Mouse (Mus musculus) ES-E14 (cell line): ENCODE results near the gene Tspear. TPM values are rescaled to one million over a fixed set of nuclear protein-coding genes. Genes with fewer than 3 reads are reported as not detected.

Experiments
- DNase-seq: peaks from one replicate; pipeline ENCODE4 v3.0.0-alpha.2; 2013; ENCODE audit warnings: low read depth, low spot score
- H3K27ac ChIP-seq: 2 replicates; pipeline ENCODE4 v1.5.1; 2012; ENCODE audit warnings: low read depth, mild to moderate bottlenecking, low read length, moderate library complexity, mixed read lengths; ENCODE audit not compliant: poor library complexity, insufficient read depth, severe bottlenecking
- H3K36me3 ChIP-seq: 2 replicates; pipeline ENCODE4 v1.6.1; 2012; ENCODE audit warnings: mild to moderate bottlenecking, low read length, moderate library complexity, mixed read lengths; ENCODE audit not compliant: control insufficient read depth, poor library complexity, insufficient read depth, severe bottlenecking
- H3K4me1 ChIP-seq, 2 experiments: fragments of 150-350 bp in 1 of 2; sonication (generic) in 1 of 2; 2 replicates each; pipeline ENCODE4 v1.6.1; 2012; ENCODE audit warnings: low read length in 2 of 2, mild to moderate bottlenecking in 1 of 2, mixed read lengths in 1 of 2; ENCODE audit not compliant: control insufficient read depth in 2 of 2, insufficient read depth in 2 of 2, poor library complexity in 1 of 2
- H3K4me3 ChIP-seq, 2 experiments: fragments of 150-350 bp in 1 of 2; sonication (generic) in 1 of 2; 2 replicates each; pipeline ENCODE4 v1.5.1; 2012; ENCODE audit warnings: low read length in 2 of 2, low read depth in 1 of 2, mild to moderate bottlenecking in 1 of 2, mixed read lengths in 1 of 2; ENCODE audit not compliant: insufficient read depth in 1 of 2, poor library complexity in 1 of 2, severe bottlenecking in 1 of 2
- H3K9ac ChIP-seq: 2 replicates; pipeline ENCODE4 v1.6.1; 2012; ENCODE audit warnings: low read depth, mild to moderate bottlenecking, low read length, mixed read lengths; ENCODE audit not compliant: poor library complexity, insufficient read depth, severe bottlenecking
- H3K9me3 ChIP-seq: fragments of 150-350 bp; sonication (generic); 2 replicates; pipeline ENCODE4 v1.6.1; 2012; ENCODE audit warnings: low read depth, mild to moderate bottlenecking, low read length; ENCODE audit not compliant: control insufficient read depth, insufficient read depth
- CHD2 ChIP-seq: IDR thresholded peaks from 2 replicates; pipeline ENCODE4 v1.6.1; 2014; ENCODE audit warnings: mild to moderate bottlenecking, low read depth, low read length, inconsistent platforms
- HCFC1 ChIP-seq: IDR thresholded peaks from 2 replicates; pipeline ENCODE4 v1.6.1; 2012; ENCODE audit warnings: low read length, inconsistent platforms, borderline replicate concordance; ENCODE audit not compliant: insufficient read depth
- MAFK ChIP-seq: IDR thresholded peaks from 2 replicates; pipeline ENCODE4 v1.6.1; 2014; ENCODE audit warnings: mild to moderate bottlenecking, low read depth, low read length, inconsistent platforms; ENCODE audit not compliant: insufficient read depth
- ZC3H11A ChIP-seq: IDR thresholded peaks from 2 replicates; pipeline ENCODE4 v1.6.1; 2012; ENCODE audit warnings: low read depth, mild to moderate bottlenecking, inconsistent platforms, low read length, borderline replicate concordance
- ZNF384 ChIP-seq: IDR thresholded peaks from 2 replicates; pipeline ENCODE4 v1.6.1; 2012; ENCODE audit warnings: low read depth, low read length, inconsistent platforms
- in situ Hi-C, 2 experiments: fragments of 600-800 bp; cut with MboI; formaldehyde crosslinking; loops; one replicate each; pipeline ENCODE4 v1.15.1; 2025; ENCODE audit warnings: low sequenced_read_pairs in 2 of 2, inconsistent platforms in 1 of 2; ENCODE audit not compliant: unreplicated experiment in 2 of 2
- total RNA-seq: library from RNA; depleted of rRNA; stranded (reverse); fragments of 300-350 nt; gene quantifications from 2 replicates; pipeline ENCODE4 v1.2.3, GENCODE M21; 2012; rRNA removed

Gene Tspear
- total RNA-seq, 1 experiment: 0.49 TPM

GRCm38 (mm10) chr10:77921009-77921408 lies 234.6 kb downstream of the Tspear start:
- Histone ChIP-seq H3K9me3 (no peaks in the 10 kb centered on the region), H3K4me1 (peaks cover 0 to 3% of the 10 kb centered on the region in 2 experiments; a peak in 2 of 4 replicates), H3K36me3 (no peaks in the 10 kb centered on the region), H3K4me3 (no peak overlapping the region), H3K9ac (no peak overlapping the region), H3K27ac (no peak overlapping the region)
- in situ Hi-C loops: no loop called here
- no peak for TF ChIP-seq CHD2
- no peak for TF ChIP-seq HCFC1
- TF ChIP-seq ZC3H11A: no peak
- no peak for TF ChIP-seq MAFK
- no peak for TF ChIP-seq ZNF384
- no peak for DNase-seq

- Histone ChIP-seq H3K4me1 (peaks cover 0 to 3% of the 10 kb centered on the region in 2 experiments; a peak in 1 of 4 replicates), H3K4me3 (no peak overlapping the region), H3K9ac (no peak overlapping the region), H3K36me3 (no peaks in the 10 kb centered on the region), H3K27ac (no peak overlapping the region), H3K9me3 (no peaks in the 10 kb centered on the region)
- TF ChIP-seq MAFK: no peak
- no peak for DNase-seq
- in situ Hi-C loops: no loop called here
Measured at GRCm38 (mm10) chr10:77922681-77923080, 236.3 kb downstream of the Tspear start.

DNA sequence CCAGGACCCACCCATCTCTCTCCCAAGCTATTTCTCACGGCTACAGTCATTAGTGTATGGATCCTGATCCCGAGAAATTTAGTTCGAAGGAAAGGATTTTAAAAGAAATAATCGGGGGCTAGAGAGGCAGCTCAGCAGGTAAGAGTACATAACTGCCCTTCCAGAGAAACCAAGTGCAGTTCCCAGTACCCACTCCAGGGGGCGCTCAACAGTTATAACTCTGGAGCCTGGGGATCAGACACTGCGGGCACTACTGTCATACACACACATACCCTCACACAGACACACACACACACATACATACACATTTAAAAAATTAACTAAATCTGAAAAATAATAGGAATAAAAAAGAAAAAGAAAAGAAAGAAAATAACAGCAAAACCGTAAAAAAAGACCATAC lies 239.8 kb downstream of the Tspear start:
- TF ChIP-seq MAFK (no peak), ZC3H11A (0 out of 2 replicates have a peak, but pooled peaks have one; percentile 11), HCFC1 (no peak), CHD2 (no peak), ZNF384 (no peak)
- no peak overlapping the region for H3K4me3 ChIP-seq
- no peak overlapping the region for H3K27ac ChIP-seq
- DNase-seq: peak; percentile 43
- H3K4me1 ChIP-seq: peaks cover 0 to 3% of the 10 kb centered on the region in 2 experiments; a peak in 1 of 4 replicates
- in situ Hi-C loops: no loop called here
- no peaks in the 10 kb centered on the region for H3K36me3 ChIP-seq
- H3K9me3 ChIP-seq: no peaks in the 10 kb centered on the region
- H3K9ac ChIP-seq: no peak overlapping the region

DNA sequence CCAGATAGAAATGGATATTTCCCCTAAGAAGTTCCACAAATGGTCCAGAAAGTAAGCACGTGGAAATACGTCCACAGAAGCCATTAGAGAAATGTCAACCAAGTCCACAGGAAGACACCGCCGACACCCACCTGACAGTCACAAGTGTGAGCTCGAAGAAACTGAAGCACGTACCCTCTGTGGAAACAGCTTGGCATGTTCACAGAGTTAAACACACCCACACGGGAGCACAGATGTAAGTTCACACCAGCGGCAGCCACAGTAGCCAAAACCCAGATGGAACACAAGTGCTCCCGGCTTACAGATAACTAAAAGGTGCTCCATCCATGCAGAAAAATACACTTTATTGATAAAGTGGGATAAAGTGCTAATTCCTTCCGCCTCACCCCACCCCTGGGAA lies 241.0 kb downstream of the Tspear start:
- H3K27ac ChIP-seq: no peak overlapping the region
- H3K36me3 ChIP-seq: no peaks in the 10 kb centered on the region
- peaks cover 0 to 3% of the 10 kb centered on the region in 2 experiments; a peak in 1 of 4 replicates for H3K4me1 ChIP-seq
- DNase-seq: no peak
- no peak overlapping the region for H3K9ac ChIP-seq
- no peak overlapping the region for H3K4me3 ChIP-seq
- in situ Hi-C loops: no loop called here
- H3K9me3 ChIP-seq: no peaks in the 10 kb centered on the region
- no peak for TF ChIP-seq MAFK

Other genes starting within 250 kb of the Tspear start
- gene Fam207a, start 170.8 kb upstream of the Tspear start, total RNA-seq: 29.1 and 33.6 TPM in 2 replicates
- gene Itgb2, start 156.3 kb upstream of the Tspear start, total RNA-seq: 0.42 and 0.54 TPM in 2 replicates
- gene Pttg1ip, start 104.8 kb upstream of the Tspear start, total RNA-seq: 115 and 142 TPM in 2 replicates
- gene Sumo3, start 80.5 kb upstream of the Tspear start, total RNA-seq: 139 and 148 TPM in 2 replicates
- gene Gm49325, start 80.4 kb upstream of the Tspear start, total RNA-seq: 1.7 and 5.4 TPM in 2 replicates
- 21.2 and 32.7 TPM in 2 replicates for gene Ube2g2, start 64.3 kb upstream of the Tspear start, total RNA-seq
- gene Gm19402, start 4.2 kb downstream of the Tspear start, total RNA-seq: not detected in 2 replicates
- not detected in 2 replicates for gene Gm9508, start 10.7 kb downstream of the Tspear start, total RNA-seq
- gene Gm10272, start 20.1 kb downstream of the Tspear start, total RNA-seq: not detected in 2 replicates
- not detected in 2 replicates for gene Gm10024, start 24.9 kb downstream of the Tspear start, total RNA-seq
- not detected in 2 replicates for gene Gm10142, start 29.2 kb downstream of the Tspear start, total RNA-seq
- gene Krtap12-1, start 34.0 kb downstream of the Tspear start, total RNA-seq: not detected in 2 replicates
- gene Gm10100, start 39.9 kb downstream of the Tspear start, total RNA-seq: not detected in 2 replicates
- not detected in 2 replicates for gene Gm18596, start 56.1 kb downstream of the Tspear start, total RNA-seq
- not detected in 2 replicates for gene Gm9736, start 64.8 kb downstream of the Tspear start, total RNA-seq
- not detected in 2 replicates for gene Gm3233, start 73.1 kb downstream of the Tspear start, total RNA-seq
- gene Gm3238, start 84.8 kb downstream of the Tspear start, total RNA-seq: not detected in 2 replicates
- not detected in 2 replicates for gene Gm7138, start 90.4 kb downstream of the Tspear start, total RNA-seq
- not detected in 2 replicates for gene Gm3250, start 96.0 kb downstream of the Tspear start, total RNA-seq
- gene Gm7137, start 101.6 kb downstream of the Tspear start, total RNA-seq: not detected in 2 replicates
- gene Gm9639, start 108.5 kb downstream of the Tspear start, total RNA-seq: not detected in 2 replicates
- gene Gm19668, start 112.6 kb downstream of the Tspear start, total RNA-seq: not detected in 2 replicates
- gene Gm9507, start 125.3 kb downstream of the Tspear start, total RNA-seq: not detected in 2 replicates
- gene Gm2696, start 128.1 kb downstream of the Tspear start, total RNA-seq: not detected in 2 replicates
- gene Krtap10-4, start 140.5 kb downstream of the Tspear start, total RNA-seq: not detected in 2 replicates
- gene Krtap10-10, start 149.4 kb downstream of the Tspear start, total RNA-seq: not detected in 2 replicates
- gene Gm36176, start 160.2 kb downstream of the Tspear start, total RNA-seq: not detected in 2 replicates
- not detected in 2 replicates for gene Gm10318, start 166.3 kb downstream of the Tspear start, total RNA-seq
- gene Gm3285, start 175.4 kb downstream of the Tspear start, total RNA-seq: not detected in 2 replicates
- gene Lrrc3, start 216.0 kb downstream of the Tspear start, total RNA-seq: 2.5 and 4.1 TPM in 2 replicates